Mouse (Mus musculus) CH12.LX (cell line): ENCODE measurements at regions not wholly inside any gene's neighbourhood (a gene's known extent, or its start where the extent isn't known, plus 50 kb on each side); places are given as distances from the start of the nearest gene placed in this dataset.

Experiments used
- CHD1 ChIP-seq: IDR thresholded peaks from 2 replicates; pipeline ENCODE4 v1.6.1; 2012; ENCODE audit warnings: low read depth, low read length, improper control_type of control experiment, inconsistent platforms
- JUND ChIP-seq: conservative IDR thresholded peaks from 2 replicates; pipeline ENCODE4 v1.6.1; 2011; ENCODE audit warnings: low read depth, low read length, improper control_type of control experiment
- KAT2A ChIP-seq: IDR thresholded peaks from 2 replicates; pipeline ENCODE4 v1.6.1; 2012; ENCODE audit warnings: low read length, improper control_type of control experiment, inconsistent platforms; ENCODE audit not compliant: insufficient replicate concordance
- NELFE ChIP-seq: IDR thresholded peaks from 2 replicates; pipeline ENCODE4 v1.6.1; 2011; ENCODE audit warnings: low read depth, low read length, improper control_type of control experiment
- ZNF384 ChIP-seq: IDR thresholded peaks from 2 replicates; pipeline ENCODE4 v1.6.1; 2012; ENCODE audit warnings: low read depth, low read length, improper control_type of control experiment, inconsistent platforms

DNA sequence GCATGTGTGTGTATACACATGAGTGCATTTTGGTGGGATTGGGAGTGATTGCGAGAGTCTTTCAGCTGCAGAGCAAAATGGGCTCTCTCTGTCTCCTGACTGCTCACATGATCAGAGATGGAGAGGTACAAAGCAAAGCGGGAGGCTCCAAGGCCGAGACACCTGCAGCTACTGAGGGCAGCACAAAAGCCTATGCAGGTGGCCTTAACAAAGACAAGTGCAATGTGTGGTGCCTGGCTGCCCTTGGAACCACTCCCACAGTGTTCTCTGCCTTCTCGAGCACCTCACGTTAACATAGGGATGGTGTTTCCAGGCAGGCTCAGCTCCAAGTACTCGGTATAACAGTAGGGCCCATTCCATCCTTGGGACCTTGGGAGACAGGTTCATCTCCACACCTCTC is 539.3 kb downstream of the Med13l start:
- TF ChIP-seq CHD1 (no peak), NELFE (no peak), KAT2A (no peak), JUND (no peak), ZNF384 (no peak)
